Mouse (Mus musculus): ENCODE results near the gene Ankrd28.

DNA sequence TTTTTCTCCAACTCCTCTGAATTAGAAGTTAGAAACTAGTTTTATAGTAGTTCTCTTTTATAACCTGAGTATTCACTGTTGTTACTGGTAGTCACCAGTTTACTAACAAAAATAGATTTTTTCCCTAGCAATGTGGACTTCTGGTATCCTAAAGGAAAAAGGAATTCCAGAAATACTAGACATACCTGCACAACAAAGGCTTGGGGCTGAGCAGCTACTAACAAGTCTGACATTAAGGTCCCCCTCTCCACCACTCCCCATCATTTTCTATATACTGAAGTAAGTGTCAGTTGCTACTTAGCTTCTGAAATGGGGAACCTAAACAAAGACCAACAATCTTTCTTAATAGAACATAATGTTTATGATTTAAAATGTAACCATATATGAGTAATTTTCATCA is 3.2 kb downstream of the Ankrd28 start:
- TF ChIP-seq CTCF (IDR thresholded peaks at IDR 0.05; ENCODE audit: low read depth) (no peak), EP300 (IDR thresholded peaks at IDR 0.05; ENCODE audit: low read depth) (no peak)
